Mouse (Mus musculus) G1E (cell line): ENCODE measurements around the gene Nt5dc1.

ENCODE experiments used
- CTCF ChIP-seq: IDR thresholded peaks from 2 replicates; pipeline ENCODE4 v1.5.1; 2012; ENCODE audit warnings: low read depth, low read length, inconsistent platforms, mixed read lengths
- POLR2AphosphoS5 ChIP-seq: IDR thresholded peaks from 2 replicates; pipeline ENCODE4 v1.6.1; 2012; ENCODE audit warnings: low read depth, low read length, inconsistent platforms; ENCODE audit not compliant: insufficient replicate concordance
- TAL1 ChIP-seq: conservative IDR thresholded peaks from 2 replicates; pipeline ENCODE4 v1.6.1; 2012; ENCODE audit warnings: low read depth, low read length, inconsistent platforms, mixed read lengths

DNA sequence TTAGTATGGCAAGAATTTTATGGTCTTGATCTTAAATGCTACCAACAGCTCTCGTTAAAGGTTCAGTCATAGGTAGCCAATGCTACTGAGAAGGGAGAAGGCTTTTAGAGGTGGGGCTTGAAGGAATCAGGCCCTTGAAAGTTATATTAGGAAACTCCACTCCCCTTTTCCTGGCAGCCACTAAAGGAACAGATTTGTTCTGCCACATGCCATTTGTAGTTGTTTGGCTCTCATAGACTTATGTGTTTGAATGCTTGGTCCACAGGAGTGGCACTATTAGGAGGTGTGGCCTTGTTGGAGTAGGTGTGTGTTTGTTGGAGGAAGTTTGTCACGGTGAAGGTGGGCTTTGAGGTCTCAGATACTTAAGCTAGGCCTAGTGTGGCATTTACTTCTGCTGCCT, 97.5 kb downstream of the Nt5dc1 start:
- no peak for TF ChIP-seq TAL1
- no peak for TF ChIP-seq CTCF
- no peak for TF ChIP-seq POLR2AphosphoS5
